Mouse (Mus musculus) kidney, postnatal 10 days (tissue): Measurements from ENCODE around the gene Cd248.
A peak's percentile ranks its signal among the peaks of the same experiment; 100 is the strongest.
"Not testable (repeated sequence)": the region's sequence is repeated elsewhere in the genome, so short reads cannot be mapped to it uniquely, and the experiment has no call there.

Source experiments
- DNase-seq: peaks from one replicate; pipeline ENCODE4 v3.0.0; 2021; ENCODE audit warnings: mixed read lengths

The Cd248 gene

DNA sequence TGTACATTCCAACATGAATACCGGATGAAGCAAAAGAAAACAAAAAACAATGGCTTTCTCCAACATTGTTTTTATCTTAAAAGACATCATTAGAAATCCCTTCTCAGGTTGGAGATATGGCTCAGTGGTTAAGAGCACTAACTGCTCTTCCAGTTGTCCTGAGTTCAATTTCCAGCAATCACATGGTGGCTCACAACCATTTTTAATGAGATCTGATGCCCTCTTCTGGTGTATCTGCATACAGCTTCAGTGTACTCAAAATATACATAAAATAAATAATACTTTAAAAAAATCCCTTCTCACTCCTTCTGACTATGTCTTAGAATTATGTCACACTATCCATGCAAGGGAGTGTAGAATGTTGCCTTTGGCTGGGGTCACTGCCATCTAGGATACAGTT, 11.4 kb downstream of the Cd248 start:
- no peak for DNase-seq

DNA sequence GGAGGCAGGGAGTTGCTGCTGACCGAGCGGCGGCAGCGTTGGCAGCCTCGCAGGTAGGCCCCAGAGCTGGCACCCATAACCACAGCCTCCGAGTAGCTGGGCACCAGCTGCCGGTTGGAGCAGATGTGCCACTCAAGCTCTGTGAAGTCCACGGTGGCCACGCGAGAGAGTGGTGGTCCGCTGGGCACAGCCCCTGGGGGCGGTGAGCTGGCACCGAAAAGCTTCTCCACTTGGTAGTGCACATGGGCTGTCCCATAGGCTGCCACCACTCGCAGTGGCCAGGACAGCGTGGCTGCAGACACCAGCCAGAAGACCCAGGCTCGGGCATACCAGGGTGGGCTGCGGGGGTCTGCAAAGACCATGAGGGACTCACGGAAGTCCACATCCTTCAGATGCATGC, 14.1 kb downstream of the Cd248 start:
- no peak for DNase-seq

DNA sequence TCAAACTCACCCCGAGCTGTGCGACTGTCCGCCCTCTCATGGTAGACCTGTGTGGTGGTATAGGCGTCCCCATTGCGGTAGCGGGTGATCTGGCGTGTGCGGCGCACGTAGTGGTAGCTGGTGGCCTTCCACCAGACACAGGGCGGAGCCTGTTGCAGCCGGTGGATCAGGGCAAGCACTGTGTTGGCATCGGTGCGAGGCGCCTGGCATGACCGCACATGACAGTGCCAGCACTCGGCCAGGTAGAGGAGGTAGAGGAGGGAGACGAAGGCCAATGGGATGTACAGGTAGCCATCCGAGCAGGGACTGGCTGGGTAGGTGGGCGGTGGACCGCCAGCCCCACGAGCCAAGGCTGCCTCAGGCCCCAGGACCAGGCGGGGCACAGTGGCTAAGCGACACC, 14.7 kb downstream of the Cd248 start:
- no peak for DNase-seq

DNA sequence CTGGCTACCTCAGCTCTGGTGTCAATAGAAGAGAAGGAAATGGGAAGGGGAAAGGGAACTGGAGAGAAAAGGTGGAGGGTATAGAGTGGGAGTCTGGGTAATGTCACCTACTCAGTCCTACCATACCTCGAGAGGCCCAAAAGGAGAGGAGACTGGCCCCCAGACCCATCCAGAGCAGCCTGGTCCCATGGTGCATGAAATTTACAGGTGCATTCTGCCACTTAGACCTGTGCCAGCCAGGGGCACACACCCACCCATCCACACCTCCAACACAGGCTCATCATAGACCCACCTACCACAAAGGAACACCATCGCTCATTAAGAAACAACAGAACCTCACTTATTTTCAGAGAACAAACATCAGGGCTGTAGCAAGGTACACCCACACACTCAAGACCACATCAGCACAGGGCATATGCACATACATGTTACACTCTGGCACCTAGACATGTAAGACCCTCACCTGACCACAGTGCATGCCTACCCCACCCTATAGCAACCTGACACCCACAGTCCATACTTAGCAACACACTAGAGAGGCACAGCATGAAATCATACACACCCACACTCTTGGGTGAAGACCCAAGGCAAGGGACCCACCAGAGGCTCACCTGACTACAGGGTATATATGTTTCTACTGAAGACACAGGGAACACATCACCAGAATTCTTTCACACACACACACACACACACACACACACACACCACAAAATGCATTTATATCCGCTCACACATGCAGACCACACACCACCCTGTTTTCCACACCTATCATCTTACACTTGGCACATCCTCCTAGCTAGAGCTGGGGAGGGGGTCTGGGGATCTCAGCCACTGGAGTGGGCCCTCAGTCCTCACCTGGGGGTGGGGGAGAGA, 16.3 kb downstream of the Cd248 start:
- DNase-seq = no peak

DNA sequence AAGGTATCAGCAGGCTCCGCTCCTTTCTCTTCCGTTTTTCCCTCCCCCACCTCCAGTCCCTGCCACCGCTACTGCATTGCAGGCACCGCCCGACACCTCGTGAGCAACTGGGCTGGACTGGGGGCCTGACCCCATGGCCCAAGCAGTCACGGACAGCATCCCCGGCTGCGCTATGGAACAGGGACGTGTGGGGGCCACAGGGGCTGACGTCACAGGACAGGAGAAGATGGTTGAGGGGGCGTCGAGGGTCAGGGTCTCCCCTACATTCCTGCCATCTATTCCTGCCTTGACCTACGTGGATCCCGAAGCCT, 16.9 kb downstream of the Cd248 start:
- no peak for DNase-seq

DNA sequence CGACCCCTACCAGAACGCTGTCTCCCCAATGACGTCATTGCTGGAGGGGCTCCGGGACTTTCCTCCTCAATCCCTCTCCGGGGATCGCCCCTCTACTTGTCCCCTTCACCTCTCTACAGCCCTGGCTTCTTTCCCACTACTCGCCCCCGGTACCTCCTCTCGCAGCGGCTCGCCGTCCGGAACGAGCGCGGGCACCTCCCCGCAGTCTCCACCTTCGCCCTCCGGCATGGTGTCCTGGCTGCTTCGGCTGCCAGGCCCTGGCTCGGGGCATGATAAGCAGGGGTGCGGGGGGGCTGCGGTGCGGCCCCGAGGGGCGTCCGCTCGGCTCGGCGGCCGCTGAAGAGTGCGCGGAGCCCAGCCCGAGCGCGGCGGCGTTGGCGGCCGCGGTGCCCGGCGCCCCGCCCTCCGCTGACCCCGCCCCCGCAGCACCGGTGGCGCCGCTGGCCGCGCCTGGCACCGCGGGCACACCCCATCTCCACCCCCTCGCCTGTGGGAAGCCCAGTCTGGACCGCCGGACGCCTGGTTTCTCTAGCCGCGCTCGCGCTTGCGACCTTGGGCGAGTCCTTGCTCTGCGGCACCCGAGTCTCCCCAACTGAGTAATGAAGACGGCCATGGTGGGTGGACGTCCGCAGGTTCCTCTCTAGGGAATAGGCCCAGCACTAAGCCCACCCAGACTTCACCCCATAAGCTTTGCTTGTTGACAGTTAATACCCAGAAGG, 17.4 kb downstream of the Cd248 start, which contains the start of gene Tmem151a:
Gene Tmem151a (minus strand): TSS at position 387 of the 719 bp plus-strand sequence.
- peak; percentile 60 for DNase-seq

DNA sequence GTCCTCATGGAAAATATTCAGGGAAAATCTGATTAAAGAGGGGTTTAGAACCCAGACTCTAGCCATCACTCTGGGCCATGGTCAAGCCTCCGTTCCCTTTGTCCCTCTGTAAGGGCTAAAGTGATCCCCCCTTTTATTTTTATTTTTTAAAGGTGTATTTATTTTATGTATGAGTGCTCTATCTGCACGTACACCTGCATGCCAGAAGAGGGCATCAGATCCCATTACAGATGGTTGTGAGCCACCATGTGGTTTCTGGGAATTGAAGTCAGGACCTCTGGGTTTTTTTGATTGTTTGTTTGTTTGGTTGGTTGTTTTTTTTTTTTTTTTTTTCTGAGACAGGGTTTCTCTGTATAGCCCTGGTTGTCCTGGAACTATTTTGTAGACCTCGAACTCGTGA, 18.7 kb downstream of the Cd248 start:
- DNase-seq = not testable (repeated sequence)

DNA sequence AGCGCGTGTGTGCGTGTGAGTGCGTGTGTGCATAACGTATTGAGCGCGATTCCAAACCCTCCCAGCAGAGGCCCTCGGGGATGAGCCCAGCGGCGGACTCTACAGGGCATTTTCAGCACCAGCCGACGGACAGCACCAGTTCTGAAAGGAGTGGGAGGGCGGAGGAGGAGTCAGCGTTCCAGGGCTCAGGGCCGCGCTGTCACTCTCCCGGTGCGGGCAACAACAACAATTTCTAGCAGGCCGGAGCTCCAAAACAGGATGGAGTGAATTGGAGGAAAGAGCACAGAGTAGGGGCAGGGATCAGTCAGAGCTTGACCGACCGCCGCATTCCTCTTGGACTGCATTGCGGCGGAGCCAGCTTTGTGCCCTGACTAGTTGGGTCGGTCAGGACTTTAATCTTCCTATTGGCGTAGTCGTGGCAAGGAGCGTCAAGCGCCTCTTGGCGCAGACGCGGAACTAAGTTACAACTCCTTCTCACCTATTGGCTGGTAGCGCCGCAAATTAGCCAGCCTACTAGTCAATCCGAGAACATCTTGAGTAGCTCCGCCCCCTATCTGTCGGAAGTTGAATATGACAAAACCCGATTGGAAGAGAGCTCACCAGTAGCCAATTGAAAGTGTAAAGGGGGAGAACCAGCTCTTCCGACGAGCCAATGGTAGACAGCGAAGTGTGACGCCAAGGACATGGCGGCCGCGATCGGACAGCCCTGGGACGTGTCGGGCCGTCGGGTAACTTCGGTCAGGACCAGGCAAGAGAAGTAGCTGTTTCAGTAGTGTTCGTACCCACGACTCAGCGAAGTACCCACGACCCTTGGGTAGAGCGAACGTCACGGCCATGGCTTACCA, 20.2 kb downstream of the Cd248 start, which contains the start of gene Yif1a:
Gene Yif1a (plus strand): TSS at position 655 of the 845 bp plus-strand sequence.
- peak; percentile 97 for DNase-seq

DNA sequence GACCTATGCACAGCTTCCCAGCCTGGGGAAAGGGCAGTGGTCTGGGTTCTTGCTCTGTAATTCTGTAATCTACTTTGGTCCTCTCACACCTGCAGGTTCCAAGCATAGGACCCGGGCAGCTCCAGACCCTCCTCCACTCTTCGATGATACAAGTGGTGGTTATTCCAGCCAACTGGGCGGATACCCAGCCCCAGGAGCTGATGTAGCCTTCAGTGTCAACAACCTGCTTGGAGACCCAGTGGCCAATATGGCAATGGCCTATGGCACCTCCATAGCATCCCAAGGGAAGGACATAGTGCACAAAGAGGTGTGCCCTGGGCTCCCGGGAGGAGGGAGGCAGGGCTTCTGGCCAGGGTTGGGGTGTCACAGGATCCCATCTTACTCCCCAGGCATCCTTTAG, 21.4 kb downstream of the Cd248 start:
- peak; percentile 7 for DNase-seq

DNA sequence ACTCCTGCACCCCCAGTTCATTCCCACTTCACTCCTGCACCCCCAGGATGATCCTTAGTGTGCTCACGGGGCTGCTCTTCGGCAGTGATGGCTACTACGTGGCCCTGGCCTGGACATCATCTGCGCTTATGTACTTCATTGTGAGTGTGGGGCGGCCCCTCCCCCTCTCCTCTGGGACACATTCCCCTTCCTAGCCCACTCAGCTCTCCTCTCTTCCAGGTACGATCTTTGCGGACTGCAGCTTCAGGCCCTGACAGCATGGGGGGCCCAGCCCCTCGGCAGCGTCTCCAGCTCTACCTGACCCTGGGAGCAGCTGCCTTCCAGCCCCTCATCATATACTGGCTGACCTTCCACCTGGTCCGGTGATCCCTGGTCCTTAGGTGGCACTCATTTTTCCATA, 24.2 kb downstream of the Cd248 start:
- peak; percentile 14 for DNase-seq

DNA sequence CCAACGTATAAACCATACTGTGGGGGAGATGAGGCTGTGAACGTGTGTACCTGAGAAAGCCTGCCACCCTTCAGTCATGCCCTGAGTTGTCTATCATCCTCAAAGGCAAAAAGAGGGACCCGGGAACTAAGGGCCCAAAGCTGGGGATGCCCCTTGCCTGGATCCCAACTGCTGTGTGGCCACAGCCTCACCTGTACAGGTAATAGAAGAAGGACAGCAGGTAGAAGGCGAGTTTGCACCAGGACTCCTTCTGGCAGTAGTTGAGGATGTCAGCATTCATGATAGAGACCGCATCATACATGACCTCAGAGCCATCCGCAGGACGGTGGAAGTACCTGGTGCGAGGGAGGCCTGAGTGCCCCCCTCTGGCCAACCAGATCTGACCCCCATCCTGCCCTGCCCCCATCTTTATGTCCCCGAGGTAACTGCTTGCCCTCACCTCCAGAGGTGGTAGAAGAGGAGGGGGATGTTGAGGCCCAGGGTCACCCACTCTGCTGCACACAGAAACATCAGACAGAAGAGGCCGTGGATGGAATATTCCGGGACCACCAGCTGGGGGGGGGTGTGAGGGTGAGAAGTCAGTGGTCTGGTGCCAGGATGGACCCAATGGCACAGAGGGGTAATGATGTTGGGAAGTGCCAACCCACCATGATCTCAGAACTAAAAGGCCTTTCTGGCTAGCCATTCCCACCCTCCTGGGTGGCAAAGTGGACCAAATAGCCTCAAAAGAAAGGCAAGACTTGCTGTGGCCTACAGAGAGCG, 25.8 kb downstream of the Cd248 start:
- DNase-seq = peak; percentile 27

DNA sequence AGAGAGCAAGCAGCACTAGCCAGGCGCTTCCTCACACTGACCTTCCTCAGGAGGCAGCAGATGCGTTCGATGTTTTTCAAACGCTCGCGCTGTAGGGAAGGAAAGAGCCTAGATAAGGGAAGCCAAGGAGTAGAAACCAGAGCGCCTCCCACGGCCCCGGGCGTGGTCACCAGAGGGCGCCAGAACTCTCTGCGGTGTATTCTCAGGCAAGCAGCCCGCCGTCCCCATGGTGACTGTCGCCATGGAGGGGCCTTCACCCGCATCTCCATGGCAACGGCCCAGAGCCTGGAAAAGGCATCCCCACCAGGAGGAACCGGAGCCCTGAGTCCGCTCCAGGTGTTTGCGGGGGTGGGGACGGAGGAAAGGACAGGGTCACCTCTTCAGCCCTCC, 26.4 kb downstream of the Cd248 start:
- peak; percentile 97 for DNase-seq

DNA sequence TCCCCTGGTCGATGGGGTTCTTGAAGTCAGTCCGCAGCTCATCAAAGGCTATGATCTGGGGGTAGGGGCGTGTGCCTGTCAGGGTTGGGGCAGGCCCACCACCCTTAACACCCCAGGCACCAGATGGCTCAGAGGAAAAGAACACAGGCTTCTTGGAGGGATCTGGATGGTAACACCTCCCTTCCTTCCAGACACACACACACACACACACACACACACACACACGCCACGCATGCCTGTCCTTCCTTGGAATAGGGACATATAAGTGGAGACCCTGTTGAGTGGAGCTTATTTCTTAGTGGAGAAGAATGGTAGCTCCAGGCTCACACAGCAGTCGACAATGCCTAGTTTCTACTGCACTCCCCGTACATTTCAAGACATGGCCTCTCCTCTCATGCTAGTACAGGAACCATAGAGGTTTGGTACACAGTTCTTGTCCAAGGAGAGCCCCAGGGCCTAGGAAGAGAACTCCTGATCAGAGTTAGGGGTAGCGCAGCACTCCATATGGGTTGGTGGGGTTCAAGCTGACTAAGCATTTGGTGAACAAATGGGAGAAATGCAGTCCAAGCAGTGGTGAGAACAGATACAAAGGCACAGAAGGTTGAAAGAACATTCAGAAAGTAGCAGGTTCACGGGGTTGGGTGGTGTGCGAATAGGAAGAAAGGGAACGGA, 27.0 kb downstream of the Cd248 start:
- no peak for DNase-seq

DNA sequence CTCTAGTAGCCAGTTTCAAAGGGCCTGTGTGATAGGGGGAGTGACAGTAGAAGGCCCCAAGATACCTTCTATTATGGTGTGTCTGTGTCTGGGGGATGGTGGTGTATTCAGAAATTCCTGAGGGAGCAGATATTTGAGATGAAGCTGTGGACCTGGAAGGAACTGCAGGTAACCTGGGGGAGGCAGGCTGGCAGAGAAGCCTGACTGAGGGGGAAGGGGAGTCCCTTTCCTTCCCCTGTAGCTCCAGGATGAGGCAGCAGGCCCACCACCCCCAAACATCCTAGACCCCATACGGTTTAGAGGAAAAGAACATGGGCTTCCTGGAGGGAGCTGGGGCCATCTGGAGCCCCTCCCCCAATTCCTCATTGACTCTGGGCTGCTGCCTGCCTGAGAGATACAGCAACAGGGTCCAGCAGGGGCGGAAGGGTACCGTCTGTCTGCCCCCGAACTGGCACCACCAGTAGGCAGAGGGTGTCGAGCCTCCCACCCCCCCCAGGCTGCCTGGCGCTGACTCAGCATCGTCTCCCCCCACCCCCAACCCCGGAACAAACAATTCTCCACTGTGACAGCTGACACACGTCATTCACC, 28.1 kb downstream of the Cd248 start:
- peak; percentile 21 for DNase-seq

DNA sequence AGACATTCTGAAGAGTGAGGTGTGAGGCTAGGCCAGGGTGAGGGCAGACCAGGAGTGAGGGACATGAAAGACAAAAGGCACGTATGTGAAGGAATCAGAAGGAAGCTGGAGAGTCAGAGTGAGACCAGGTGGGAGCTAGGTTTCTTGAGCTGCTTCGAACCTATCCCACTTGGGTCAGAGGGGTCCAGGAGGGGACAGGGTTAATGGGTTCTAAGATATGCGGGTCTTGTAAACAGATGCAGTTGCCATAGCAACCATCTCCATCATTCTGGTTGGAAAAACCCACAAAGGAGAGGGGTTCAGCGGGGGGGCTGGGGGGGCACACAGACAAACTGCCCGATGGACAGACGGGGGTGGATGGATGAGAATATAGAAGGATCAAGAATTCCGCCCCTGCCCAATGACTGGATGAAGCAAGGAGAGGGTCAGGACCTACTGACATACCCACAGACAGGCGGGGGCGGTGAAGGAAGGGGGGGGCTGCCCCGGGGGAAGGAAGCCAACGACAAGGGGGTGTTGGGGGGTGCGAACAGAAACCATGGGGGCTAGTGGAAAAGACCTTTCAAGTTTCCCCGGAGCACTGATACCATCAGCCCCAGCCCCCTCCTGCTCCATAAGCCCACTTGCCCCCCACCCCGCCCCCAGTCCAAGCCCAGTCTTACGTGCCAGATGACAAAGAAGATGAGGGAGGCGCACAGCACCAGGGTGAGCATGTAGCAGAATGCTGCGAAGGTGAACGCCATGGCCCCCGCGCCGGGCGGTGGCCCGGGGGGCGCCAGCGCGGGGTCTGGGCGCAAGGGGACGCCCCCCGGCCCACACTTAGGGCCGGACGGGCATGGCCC, 29.9 kb downstream of the Cd248 start:
- DNase-seq = peak; percentile 21

DNA sequence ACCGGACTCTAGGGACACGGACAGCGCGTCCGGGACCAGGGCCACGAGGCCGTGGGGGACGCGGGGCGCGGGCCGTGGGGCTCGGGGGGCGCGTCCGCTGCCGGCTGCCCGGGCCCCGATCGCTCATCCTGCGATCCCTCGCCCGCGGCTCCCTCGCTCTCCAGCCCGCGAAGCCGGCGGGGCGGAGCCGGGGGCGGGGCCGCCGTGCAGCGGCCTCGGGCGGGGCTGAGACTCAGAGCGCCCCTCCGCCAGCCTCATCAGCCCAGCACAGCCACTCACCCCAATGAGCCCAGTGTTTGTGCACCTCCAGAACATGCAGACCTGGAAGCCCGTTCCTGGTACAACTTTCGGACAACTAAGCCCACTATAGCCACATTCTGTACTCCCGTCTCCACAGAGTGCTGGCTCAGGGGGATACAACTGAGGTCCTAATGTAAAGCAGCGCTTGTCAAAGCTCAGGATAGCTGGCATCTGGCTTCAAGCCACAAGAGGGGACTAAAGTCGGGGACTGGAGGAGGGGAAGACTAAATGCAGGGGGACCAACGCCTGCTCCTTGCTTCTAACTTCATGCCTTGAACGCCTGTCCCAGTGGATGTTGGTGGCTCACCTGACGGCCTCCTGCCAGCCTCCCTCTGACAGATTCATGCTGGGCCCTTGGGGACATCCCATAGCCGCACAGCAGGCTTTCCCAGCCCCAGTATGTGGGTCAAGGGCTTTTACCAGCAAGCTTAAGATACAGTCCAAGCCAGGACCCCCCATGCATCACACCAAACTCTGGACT, 30.7 kb downstream of the Cd248 start, which contains the start of gene Cnih2:
Gene Cnih2 (minus strand): TSS at position 159 of the 781 bp plus-strand sequence.
- DNase-seq = peak; percentile 81

DNA sequence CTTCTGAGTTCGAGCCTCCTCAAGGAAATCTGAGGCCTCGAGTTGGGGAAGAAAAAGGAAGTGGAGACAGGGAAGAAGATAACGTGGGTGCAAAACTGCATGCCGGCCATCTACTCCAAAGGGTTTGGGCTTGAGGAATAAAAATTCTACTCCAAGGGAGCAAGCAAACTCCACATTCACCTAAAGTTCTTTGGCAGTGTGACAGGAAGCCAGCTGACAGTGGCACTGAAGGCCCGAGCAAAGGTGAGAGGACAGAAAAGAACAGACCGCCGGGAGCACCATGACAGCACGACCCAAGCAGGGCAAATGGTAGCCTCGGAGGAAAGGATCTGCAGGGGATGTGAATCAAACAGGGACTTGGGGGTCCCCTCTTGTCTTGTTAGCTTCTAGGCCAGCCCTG, 38.2 kb downstream of the Cd248 start:
- peak; percentile 61 for DNase-seq

DNA sequence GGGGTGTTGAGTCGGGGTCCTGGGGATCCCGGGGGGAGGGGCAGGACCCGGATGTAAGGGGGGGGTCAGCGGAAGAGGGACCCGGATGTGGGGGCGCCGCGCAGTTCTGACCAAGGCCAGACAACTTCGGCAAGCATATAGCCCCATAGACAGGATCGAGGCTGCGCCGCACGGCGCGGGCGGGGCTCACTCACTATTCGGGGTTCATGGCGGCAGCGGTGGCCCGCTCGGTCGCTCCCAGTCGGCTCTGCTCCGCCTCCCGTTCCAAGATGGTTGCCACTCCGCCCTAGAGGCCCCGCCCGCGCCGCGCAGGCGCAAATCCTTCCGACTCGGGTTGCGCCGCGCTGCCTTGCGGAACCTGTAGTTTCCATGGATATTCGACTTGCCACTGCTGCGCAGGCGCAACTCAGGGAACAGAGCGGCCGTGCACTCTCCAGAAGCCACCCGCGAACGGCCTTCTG, 38.9 kb downstream of the Cd248 start, which contains the start of gene Rab1b:
Gene Rab1b (minus strand): TSS at position 342 of the 461 bp plus-strand sequence.
- peak; percentile 99 for DNase-seq

DNA sequence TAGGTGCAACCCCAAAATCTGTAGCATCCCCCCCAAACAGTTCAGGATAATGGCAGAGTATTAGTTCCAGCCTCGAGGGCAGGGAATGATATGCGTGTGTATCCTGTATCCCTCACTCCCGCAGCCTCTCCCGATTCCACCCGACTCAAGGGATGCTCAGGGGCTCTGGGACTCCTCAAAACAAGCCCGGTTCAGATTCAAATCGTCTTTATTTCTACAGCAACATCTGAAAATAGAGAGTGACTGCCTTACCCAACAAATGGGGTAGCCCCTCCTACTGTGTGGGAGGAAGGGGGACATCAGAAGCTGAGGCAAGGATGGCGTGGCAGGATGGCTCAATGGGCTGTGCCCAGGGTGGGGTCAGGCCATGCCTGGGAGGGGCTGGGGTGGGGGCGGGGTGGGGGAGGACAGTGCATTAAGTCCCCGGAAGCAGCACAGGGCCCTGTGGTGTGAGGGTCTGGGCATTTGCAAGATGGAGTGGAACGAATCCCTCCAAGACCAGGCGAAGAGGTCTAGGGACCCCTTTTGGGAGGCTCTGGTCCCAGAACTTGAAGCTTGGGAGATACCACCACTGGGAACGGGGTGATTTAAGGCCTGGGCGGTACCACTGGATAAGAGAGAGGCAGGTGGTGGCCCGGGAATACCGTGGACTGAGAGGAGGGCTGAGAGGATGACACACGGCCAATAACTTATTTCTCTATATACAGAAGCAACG, 39.8 kb downstream of the Cd248 start:
- peak; percentile 26 for DNase-seq
